Mouse (Mus musculus): Measurements from ENCODE around the gene Il10ra. TPM values are rescaled to one million over a fixed set of nuclear protein-coding genes. Genes with fewer than 3 reads are reported as not detected.

Il10ra gene
- total RNA-seq, 4 experiments from 2014 or later: 0.15 to 0.36 (median 0.28) TPM

DNA sequence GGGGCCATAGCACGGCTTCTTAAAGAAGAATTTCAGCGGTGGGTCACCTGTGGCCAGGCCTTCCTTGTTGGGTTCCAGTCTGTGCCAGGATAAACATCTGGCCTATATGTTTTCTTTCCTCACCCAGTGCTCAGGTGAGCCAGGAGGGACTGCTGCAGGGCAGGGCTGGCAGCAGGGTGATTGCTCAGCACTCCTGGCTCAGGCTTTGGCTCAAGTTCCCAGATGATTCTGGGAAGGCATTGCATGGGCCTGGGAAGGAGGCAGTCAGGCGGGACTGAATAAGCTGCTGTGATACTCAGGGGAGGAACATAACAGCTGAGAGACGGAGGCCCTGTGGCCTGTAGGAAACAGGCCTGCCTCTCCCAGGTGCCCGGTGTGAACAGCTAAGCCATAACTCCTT is 63.8 kb downstream of the Il10ra start:
- no peak for DNase-seq (ENCODE audit: low spot score in 2 of 2)

Small RNAs within 50 kb of the gene (microRNA-seq; reads per million reads assigned to microRNA genes)
- gene Mir7086: not detected

Other genes with a start within 250 kb of the Il10ra start
- gene Mpzl2, start 229.3 kb downstream of the Il10ra start, total RNA-seq (2022): under 1 TPM; 0.17 to 0.51 (median 0.20) TPM
- gene Mpzl3, start 214.0 kb downstream of the Il10ra start, total RNA-seq (2022): 1 to 10 TPM; 1.1 to 2.5 (median 1.8) TPM
- under 1 TPM; 0.12 to 0.81 (median 0.24) TPM for gene Jaml, start 190.0 kb downstream of the Il10ra start, total RNA-seq (2022)
- 1 to 10 TPM; 1.5 to 2.1 (median 1.6) TPM for gene Scn2b, start 151.4 kb downstream of the Il10ra start, total RNA-seq (2022)
- 100 to 1,000 TPM; 209 to 275 (median 247) TPM for gene Scn4b, start 130.8 kb downstream of the Il10ra start, total RNA-seq (2022)
- 1 to 10 TPM in 3 of 4 experiments, under 1 TPM in 1; 0.78 to 1.9 (median 1.4) TPM for gene BC049352, start 87.1 kb downstream of the Il10ra start, total RNA-seq (2022)
- gene Tmprss4, start 65.1 kb downstream of the Il10ra start, total RNA-seq (2022): not detected
- gene Tmprss13, start 50.0 kb upstream of the Il10ra start, total RNA-seq (2022): 1 to 10 TPM in 1 of 4 experiments, under 1 TPM in 3; 0.16 to 1.3 (median 0.50) TPM
- gene Fxyd6, start 101.0 kb upstream of the Il10ra start, total RNA-seq (2022): 10 to 100 TPM; 42.6 to 50.9 (median 47.3) TPM
- 1 to 10 TPM in 2 of 4 experiments, under 1 TPM in 1, not detected in 1; 0.88 to 3.6 (median 1.7) TPM for gene Fxyd2, start 130.5 kb upstream of the Il10ra start, total RNA-seq (2022)
- not detected for gene Dscaml1, start 157.5 kb upstream of the Il10ra start, total RNA-seq (2022)